Mouse (Mus musculus) R1 (cell line): ENCODE measurements around the gene Prpsap1.

Experiments used
- DNase-seq: peaks from one replicate; pipeline ENCODE4 v3.0.0-alpha.2; 2018; ENCODE audit warnings: low read depth, low spot score

Gene Prpsap1

GRCm38 (mm10) chr11:116443935-116444334 is 50.1 kb downstream of the Prpsap1 start:
- DNase-seq, result no peak

DNA sequence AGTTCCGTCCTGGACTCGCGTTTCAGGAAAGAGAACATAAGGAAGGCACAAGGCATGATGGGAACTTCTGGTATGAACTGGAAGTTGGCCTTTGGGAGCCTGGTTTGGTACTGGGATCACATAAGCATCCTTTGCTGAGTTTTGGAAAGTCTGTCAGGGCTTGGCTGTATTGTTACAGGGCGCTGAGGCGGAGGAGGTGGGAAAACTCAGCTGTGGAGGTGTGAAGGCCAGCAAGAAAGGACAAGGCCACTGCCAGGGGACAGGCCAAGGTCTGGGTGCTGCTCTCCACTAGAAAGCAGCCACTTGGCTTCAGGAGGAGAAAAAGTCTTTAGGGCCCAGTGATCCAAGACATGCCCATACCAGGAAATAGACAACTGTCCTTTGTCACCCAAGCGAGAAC is 50.7 kb downstream of the Prpsap1 start:
- no peak for DNase-seq

DNA sequence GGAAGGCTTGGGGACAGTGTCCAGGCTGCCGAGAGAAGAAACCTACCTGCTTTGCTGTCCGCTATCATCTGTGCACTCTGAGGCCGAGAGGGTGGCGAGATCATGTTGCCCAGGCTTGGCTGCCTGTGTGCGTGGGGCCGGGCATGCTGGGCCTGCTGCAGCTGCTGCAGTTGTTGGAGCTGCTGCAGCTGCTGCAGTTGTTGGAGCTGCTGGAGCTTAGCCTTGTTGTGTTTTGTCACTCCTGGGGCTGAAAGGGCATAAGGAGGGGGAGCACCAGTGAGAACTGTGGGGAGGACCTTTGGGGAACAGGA is 51.2 kb downstream of the Prpsap1 start:
- DNase-seq, result no peak

DNA sequence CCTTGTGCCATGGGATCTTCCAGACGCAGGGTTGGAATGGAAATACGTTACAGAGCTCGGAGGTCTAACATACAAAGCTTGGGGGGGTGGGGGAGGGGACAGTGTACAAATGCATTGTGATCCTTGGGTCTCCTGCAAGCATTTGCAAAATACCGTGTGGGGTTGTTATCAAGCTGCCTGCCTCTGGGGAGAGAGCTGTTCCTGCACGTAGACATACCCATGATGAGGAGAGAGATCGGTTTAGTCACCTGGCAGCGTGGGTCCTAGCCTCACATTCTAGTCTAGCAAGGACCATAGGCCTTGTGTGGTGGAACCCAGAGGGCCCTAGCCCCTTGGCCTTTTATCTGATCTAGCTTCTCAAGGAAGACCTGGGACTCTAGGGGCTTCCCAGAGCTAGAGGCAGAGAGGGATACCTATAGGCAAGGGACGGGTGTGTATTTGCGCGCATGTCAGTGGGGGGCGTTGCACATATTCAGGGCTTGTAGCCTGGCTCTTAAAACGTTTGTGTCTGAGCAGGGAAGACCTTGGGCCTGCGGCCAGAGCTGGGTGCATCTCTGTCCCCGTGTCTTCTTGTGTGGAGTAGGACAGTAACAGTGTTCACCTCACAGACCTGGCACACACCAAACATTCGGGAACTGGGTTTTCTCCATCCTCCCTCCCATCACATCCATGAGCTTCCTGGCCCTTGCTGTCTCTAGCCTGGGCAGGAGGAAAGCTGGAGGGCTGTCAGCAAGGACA is 51.7 kb downstream of the Prpsap1 start:
- no peak for DNase-seq

DNA sequence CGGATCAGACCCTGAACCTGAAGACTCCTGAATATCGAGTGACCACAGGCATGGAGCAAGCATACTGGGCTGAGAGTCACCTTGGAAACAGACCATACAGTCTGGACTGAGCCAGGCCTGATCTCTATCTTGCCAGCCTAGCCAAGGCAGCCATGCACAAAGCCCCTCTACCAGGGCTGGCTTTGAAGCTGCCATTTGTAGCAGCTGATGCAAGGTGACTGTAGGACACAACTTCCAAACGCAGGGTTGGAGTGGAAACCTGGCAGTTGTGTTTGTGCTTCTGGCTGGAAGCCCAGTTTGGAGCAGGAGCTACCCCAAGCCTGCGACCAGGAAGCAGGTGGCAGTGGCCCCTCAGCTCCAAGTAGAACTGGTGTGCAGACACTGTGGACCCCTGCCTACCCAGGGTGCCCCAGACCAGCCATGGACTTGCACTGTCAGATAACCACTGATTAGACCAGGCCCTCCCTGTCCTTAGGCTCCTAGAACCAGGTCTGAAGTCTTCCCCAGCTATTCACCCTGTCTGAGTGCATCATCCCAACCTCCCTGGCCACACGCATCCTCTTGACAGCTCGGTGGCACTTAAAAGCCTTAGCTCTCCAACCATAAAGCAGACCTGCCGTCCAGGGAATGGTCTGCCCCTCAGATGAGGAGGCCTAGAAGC is 53.5 kb downstream of the Prpsap1 start:
- DNase-seq, result no peak

DNA sequence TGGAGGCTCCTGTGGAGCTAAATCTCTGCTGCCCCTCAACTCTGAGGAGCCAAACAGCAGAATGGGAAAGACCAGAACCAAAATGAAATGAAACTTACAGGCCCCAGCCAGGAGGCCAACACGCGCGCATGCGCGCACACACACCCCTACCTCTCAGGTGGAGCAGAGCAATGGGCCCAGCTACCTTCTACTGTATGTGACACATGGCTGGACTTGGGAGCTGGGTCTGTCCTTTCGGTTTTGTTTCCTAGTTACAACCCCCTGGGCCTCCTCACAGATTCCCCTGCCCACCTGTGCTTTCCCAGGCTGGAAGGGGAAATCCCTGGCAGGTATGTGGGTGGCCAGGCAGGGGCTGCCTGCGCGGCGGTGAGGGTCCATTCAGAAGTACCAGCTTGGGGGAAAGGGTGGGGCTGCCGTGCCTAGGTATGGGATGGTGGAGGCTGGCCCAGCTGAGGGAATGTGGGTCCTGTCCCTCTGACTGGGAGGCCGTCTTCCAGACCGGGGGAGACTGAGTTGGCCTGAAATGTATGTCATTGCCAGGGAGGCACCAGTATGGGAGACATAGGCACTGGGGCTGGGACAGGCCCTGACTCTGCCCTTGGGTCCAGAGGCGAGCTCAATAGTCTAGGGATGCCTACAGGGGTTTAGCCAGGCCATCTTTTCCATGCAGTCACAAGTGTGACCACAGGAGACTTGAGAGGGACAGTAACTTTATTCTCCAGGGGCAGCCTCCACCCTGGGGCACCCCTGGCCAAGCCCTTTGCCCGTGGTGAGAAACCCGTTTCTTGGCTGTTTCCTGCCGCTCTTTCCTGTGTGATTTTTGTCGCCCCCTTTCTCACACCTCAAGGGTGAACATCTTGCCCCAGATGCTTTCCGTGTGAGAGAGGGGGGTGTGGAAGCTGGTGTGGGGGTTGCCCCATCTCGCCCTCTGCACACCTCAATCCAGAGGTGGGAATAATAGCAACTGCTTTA is 54.4 kb downstream of the Prpsap1 start:
- no peak for DNase-seq

GRCm38 (mm10) chr11:116437541-116437940 is 56.5 kb downstream of the Prpsap1 start:
- DNase-seq, result no peak

DNA sequence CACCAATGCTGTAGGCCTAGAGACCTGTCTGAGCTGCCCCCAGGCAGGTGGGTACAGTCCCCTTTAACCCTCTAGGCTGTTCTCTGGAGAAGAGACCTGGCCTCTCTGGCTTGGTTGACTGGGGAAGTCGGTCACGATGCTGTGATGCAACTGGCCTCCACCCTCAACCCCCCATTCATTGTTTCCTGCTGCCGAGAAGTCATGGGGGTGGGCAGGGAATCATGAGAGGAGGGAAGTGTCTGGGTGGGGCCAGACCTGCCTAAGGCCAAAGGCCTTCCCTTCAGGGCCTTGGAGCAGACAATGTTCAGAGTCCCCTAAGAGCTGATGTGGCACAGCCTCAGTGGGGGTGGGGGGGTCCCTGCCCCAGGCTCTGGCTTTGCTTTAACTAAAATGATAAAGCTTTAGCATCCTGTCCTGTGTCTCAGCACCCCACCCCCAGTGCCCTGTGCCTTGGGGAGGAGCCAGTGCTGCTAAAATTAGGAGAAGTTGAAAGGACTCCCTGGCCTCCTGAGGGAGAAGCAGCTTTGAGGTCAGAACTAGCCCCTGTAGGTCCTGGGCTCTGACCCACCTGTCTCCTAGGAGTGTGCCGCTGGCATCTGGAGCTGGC is 57.2 kb downstream of the Prpsap1 start:
- DNase-seq, result peak; percentile 73

DNA sequence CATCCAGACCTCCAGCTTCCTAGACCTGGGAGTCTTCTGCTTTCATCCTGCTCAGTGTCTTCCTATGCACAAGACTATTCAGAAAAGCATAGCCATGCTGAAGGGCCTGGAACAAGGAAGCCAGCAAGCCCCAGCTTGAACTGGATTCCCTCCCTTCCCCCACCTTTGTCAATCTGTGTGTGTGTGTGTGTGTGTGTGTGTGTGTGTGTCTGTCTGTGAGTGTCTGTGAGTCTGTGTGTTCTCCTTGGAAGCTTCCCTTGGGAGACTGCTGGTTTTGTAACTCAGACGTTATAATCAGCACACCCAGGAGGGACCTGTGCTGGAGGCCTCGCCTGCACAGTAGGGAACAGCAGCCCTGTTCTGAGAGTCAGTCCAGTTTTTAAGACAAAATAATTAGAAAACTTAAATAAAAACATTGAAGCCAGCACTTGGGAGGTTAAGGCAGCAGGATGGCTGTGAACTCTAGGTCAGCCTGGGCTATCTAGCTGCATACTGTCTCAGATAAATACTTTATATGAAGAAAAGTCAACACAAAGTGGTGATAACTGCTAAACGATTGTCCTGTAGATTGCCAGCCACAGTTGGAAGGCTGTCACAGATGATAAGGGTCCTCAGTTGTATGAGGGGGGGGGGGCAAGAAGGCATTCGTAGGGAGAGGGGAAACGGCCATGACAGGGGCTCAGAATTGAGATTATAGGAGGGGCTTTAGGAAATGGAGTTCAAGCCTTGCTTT is 57.8 kb downstream of the Prpsap1 start:
- no peak for DNase-seq

DNA sequence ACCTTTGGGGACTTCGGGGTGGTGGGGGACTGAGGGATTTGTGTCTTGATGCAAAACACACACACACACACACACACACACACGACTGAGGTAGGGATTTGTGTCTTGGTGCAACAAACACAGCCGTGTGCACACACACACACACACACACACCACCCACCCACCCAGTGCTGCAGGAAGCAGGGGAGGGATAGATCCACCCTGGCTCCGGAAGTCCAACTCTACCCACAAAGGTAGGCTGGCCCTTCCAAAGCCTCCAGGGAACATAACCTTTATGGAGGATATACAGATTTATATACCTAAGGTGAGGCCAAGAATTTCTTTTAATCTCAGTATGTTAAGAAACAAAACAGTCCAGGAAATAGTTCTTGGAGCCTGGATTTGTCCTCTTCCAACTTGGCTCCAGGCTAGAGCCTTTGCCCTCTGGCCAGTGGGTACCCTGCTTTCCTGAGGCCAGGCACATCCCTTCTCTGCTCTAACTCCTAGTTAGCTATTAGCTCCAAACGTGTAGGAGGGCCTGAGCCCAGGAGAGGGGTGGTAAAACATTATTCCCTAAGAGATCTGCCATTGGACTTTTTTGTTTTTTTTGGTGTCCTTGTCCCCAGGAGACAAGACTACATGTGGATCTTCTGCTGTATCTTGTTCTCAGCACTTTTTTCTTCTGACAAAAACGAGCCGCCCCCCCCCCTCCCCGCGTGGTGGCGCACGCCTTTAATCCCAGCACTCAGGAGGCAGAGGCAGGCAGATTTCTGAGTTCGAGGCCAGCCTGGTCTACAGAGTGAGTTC is 58.8 kb downstream of the Prpsap1 start:
- DNase-seq, result no peak

GRCm38 (mm10) chr11:116434287-116434966 is 59.6 kb downstream of the Prpsap1 start:
- DNase-seq, result peak; percentile 75

DNA sequence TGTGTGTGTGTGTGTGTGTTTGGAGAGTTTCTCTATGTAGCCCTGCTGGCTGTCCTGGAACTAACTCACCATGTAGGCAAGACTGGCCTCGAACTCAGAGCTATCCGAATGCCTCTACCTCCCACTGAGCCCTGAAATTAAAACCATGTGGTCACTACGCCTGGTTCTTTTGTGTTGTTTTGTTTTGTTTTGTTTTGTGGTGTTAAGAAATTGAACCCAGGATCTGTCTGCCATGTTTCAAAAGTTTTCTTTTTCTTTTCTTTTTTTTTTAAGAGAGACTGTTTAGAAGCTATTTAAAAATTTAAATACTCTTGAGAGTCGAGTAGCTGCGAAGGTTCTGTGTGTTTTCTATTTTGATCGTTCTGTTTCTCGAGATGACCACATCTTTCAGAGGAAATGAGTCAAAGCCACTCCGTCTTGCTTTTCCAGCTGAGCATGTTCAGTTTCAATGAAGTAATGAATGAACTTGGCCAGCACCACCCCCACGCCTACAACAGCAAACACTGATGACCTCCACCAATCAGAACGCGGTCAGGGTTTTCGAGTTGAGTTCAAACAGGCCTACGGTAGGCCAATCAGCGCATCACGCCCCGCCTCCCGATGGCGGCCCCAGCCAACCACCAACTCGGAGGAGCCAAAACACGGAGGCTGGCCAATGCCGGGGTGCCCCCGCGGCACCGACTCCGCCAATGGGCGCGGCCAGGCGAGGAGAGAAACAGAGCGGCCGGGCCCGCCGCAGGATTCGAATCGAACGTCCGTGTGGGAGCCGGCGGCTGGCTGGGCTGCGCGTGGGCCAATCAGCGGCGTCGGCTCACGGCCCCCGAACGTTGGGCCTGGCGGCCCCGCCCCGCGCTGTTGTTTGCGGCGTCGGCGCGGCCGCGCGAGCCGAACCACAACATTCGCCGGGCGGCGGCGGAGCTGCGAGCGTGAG is 60.4 kb downstream of the Prpsap1 start, which contains the start of gene Ubald2:
Gene Ubald2, plus strand, starts transcription at position 739 of the 931 bp plus-strand sequence.
- DNase-seq, result peak; percentile 100

- no peak for DNase-seq
These were observed 61.2 kb downstream of the Prpsap1 start for GRCm38 (mm10) chr11:116432593-116433355.

GRCm38 (mm10) chr11:116432127-116432526 is 61.9 kb downstream of the Prpsap1 start:
- no peak for DNase-seq

- peak; percentile 53 for DNase-seq
These were observed 62.4 kb downstream of the Prpsap1 start for GRCm38 (mm10) chr11:116431428-116432077.

DNA sequence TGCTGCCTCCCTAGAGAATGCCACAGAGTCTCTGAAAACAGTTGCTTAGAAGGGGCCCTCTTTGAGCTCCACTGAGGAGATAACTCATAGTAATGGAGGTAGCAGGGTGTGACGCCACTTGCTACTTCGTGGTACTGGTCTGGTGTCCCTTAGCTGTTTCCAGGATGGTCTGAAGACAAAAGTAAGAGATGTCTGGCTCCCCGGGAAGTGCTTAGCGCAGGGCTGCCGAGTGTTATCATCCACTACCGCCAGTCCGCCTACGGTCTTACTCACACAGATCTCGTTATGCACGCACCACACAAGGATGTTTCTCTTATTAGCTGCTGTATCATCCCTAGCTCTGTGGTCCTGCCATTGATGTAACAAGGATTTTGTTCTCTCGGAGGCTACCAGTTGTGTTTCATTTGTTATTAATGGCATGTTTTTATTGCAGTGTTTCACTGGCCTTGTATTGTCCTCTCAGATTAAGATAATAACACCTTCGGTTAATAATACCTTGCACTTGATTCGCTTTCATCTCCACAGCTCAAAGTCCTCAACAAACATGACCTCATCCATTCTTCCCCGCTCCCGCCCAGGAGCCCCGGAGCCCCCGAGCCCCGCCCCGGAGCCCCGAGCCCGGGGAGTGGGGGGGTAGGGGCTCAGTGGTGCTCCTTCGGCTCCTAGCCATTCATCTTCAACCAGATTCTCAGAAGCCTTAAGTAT is 63.1 kb downstream of the Prpsap1 start:
- DNase-seq, result no peak
